Mouse (Mus musculus) MEL (cell line): ENCODE results near the gene Gm28374. TPM values are rescaled to one million over a fixed set of nuclear protein-coding genes. Genes with fewer than 3 reads are reported as not detected.
A peak's percentile ranks its signal among the peaks of the same experiment; 100 is the strongest.

Experiments used
- DNase-seq: peaks from one replicate; pipeline ENCODE4 v3.0.0; 2011; ENCODE audit warnings: low read depth, low spot score
- H3K27ac ChIP-seq: 2 replicates; pipeline ENCODE4 v1.5.1; 2012; ENCODE audit warnings: low read depth, mild to moderate bottlenecking, control low read depth, low read length, moderate library complexity; ENCODE audit not compliant: control insufficient read depth
- H3K27me3 ChIP-seq, 2 experiments: fragments of 150-350 bp in 1 of 2; sonication (generic) in 1 of 2; 2 replicates each; pipeline ENCODE4 v1.6.1; 2012; ENCODE audit warnings: low read length in 2 of 2, mild to moderate bottlenecking in 2 of 2, improper control_type of control experiment in 1 of 2, moderate library complexity in 1 of 2; ENCODE audit not compliant: insufficient read depth in 2 of 2, control insufficient read depth in 1 of 2
- H3K36me3 ChIP-seq, 2 experiments: 2 replicates each; pipeline ENCODE4 v1.6.1; 2012 to 2014; ENCODE audit warnings: low read length in 2 of 2, improper control_type of control experiment in 1 of 2, inconsistent platforms in 1 of 2, mild to moderate bottlenecking in 1 of 2; ENCODE audit not compliant: insufficient read depth in 2 of 2, control insufficient read depth in 1 of 2
- H3K4me1 ChIP-seq, 2 experiments: fragments of 150-350 bp in 1 of 2; sonication (generic) in 1 of 2; 2 replicates each; pipeline ENCODE4 v1.6.1; 2012; ENCODE audit warnings: low read length in 2 of 2, improper control_type of control experiment in 1 of 2, mild to moderate bottlenecking in 1 of 2; ENCODE audit not compliant: insufficient read depth in 2 of 2, control insufficient read depth in 1 of 2
- H3K4me3 ChIP-seq, 2 experiments: fragments of 150-350 bp in 1 of 2; sonication (generic) in 1 of 2; 2 replicates each; pipeline ENCODE4 v1.5.1; 2012; ENCODE audit warnings: low read depth in 2 of 2, low read length in 2 of 2, mild to moderate bottlenecking in 2 of 2, moderate library complexity in 2 of 2, control low read depth in 1 of 2, improper control_type of control experiment in 1 of 2; ENCODE audit not compliant: control insufficient read depth in 1 of 2, insufficient read depth in 1 of 2
- H3K79me2 ChIP-seq: 2 replicates; pipeline ENCODE4 v1.6.1; 2012; ENCODE audit warnings: mild to moderate bottlenecking, low read length, moderate library complexity; ENCODE audit not compliant: control insufficient read depth, poor library complexity, insufficient read depth
- H3K9ac ChIP-seq: 2 replicates; pipeline ENCODE4 v1.6.1; 2012; ENCODE audit warnings: low read depth, mild to moderate bottlenecking, control low read depth, low read length, moderate library complexity; ENCODE audit not compliant: control insufficient read depth, poor library complexity, severe bottlenecking
- H3K9me3 ChIP-seq: fragments of 150-350 bp; sonication (generic); replicated peaks from 2 replicates; pipeline ENCODE4 v1.6.1; 2012; ENCODE audit warnings: mild to moderate bottlenecking, low read length, improper control_type of control experiment, moderate library complexity; ENCODE audit not compliant: insufficient read depth
- BHLHE40 ChIP-seq: IDR thresholded peaks from 2 replicates; pipeline ENCODE4 v1.6.1; 2012; ENCODE audit warnings: low read depth, mild to moderate bottlenecking, inconsistent platforms, low read length, improper control_type of control experiment, borderline replicate concordance
- CHD1 ChIP-seq: IDR thresholded peaks from 2 replicates; pipeline ENCODE4 v1.6.1; 2012; ENCODE audit warnings: low read depth, mild to moderate bottlenecking, inconsistent platforms, low read length, improper control_type of control experiment
- CTCF ChIP-seq, 3 experiments: IDR thresholded peaks in 2 of 3; conservative IDR thresholded peaks in 1 of 3; 2 replicates each; pipeline ENCODE4 v1.5.1; 2011 to 2012; ENCODE audit warnings: low read length in 3 of 3, low read depth in 2 of 3, mild to moderate bottlenecking in 2 of 3, improper control_type of control experiment in 1 of 3, inconsistent platforms in 1 of 3, mixed read lengths in 1 of 3, moderate library complexity in 1 of 3; ENCODE audit not compliant: control insufficient read depth in 1 of 3, insufficient read depth in 1 of 3, poor library complexity in 1 of 3, severe bottlenecking in 1 of 3
- E2F4 ChIP-seq: IDR thresholded peaks from 2 replicates; pipeline ENCODE4 v1.6.1; 2011; ENCODE audit warnings: low read depth, low read length, improper control_type of control experiment, borderline replicate concordance
- ELF1 ChIP-seq: IDR thresholded peaks from 2 replicates; pipeline ENCODE4 v1.6.1; 2014; ENCODE audit warnings: low read depth, mild to moderate bottlenecking, inconsistent platforms, low read length, improper control_type of control experiment, moderate library complexity
- EP300 ChIP-seq, 2 experiments: IDR thresholded peaks; 2 replicates each; pipeline ENCODE4 v1.6.1; 2011; ENCODE audit warnings: improper control_type of control experiment in 2 of 2, low read length in 2 of 2, low read depth in 1 of 2, mild to moderate bottlenecking in 1 of 2
- ETS1 ChIP-seq: IDR thresholded peaks from 2 replicates; pipeline ENCODE4 v1.6.1; 2012; ENCODE audit warnings: low read depth, mild to moderate bottlenecking, inconsistent platforms, low read length, improper control_type of control experiment, moderate library complexity
- GABPA ChIP-seq: IDR thresholded peaks from 2 replicates; pipeline ENCODE4 v1.6.1; 2012; ENCODE audit warnings: low read depth, mild to moderate bottlenecking, inconsistent platforms, low read length, improper control_type of control experiment, moderate library complexity
- GATA1 ChIP-seq: IDR thresholded peaks from 2 replicates; pipeline ENCODE4 v1.6.1; 2011; ENCODE audit warnings: low read depth, low read length, improper control_type of control experiment
- HCFC1 ChIP-seq: IDR thresholded peaks from 2 replicates; pipeline ENCODE4 v1.6.1; 2012; ENCODE audit warnings: low read depth, mild to moderate bottlenecking, inconsistent platforms, low read length, improper control_type of control experiment, moderate library complexity
- MAFK ChIP-seq: IDR thresholded peaks from 2 replicates; pipeline ENCODE4 v1.6.1; 2011; ENCODE audit warnings: low read depth, mild to moderate bottlenecking, low read length, improper control_type of control experiment, borderline replicate concordance
- MAX ChIP-seq: IDR thresholded peaks from 2 replicates; pipeline ENCODE4 v1.6.1; 2011; ENCODE audit warnings: low read length, improper control_type of control experiment
- MAZ ChIP-seq: IDR thresholded peaks from 2 replicates; pipeline ENCODE4 v1.6.1; 2012; ENCODE audit warnings: low read depth, mild to moderate bottlenecking, inconsistent platforms, low read length, improper control_type of control experiment
- MEF2A ChIP-seq: IDR thresholded peaks from 2 replicates; pipeline ENCODE4 v1.6.1; 2014; ENCODE audit warnings: low read depth, mild to moderate bottlenecking, inconsistent platforms, low read length, improper control_type of control experiment; ENCODE audit not compliant: poor library complexity, insufficient replicate concordance, severe bottlenecking; ENCODE audit errors: extremely low read depth
- NRF1 ChIP-seq: IDR thresholded peaks from 2 replicates; pipeline ENCODE4 v1.6.1; 2014; ENCODE audit warnings: low read depth, mild to moderate bottlenecking, inconsistent platforms, low read length, improper control_type of control experiment, moderate library complexity; ENCODE audit not compliant: poor library complexity, insufficient read depth, severe bottlenecking
- POLR2AphosphoS2 ChIP-seq: IDR thresholded peaks from 2 replicates; pipeline ENCODE4 v1.6.1; 2011; ENCODE audit warnings: low read length, improper control_type of control experiment
- POLR2AphosphoS5 ChIP-seq: IDR thresholded peaks from 2 replicates; pipeline ENCODE4 v1.6.1; 2012; ENCODE audit warnings: low read depth, borderline replicate concordance, mild to moderate bottlenecking, inconsistent platforms, low read length, moderate library complexity, mixed read lengths
- RAD21 ChIP-seq: IDR thresholded peaks from 2 replicates; pipeline ENCODE4 v1.6.1; 2011; ENCODE audit warnings: mild to moderate bottlenecking, low read depth, low read length, improper control_type of control experiment
- RCOR1 ChIP-seq: IDR thresholded peaks from 2 replicates; pipeline ENCODE4 v1.6.1; 2012; ENCODE audit warnings: low read depth, mild to moderate bottlenecking, inconsistent platforms, low read length, improper control_type of control experiment
- SIN3A ChIP-seq: IDR thresholded peaks from 2 replicates; pipeline ENCODE4 v1.6.1; 2012; ENCODE audit warnings: low read length, improper control_type of control experiment, inconsistent platforms
- SMC3 ChIP-seq: IDR thresholded peaks from 2 replicates; pipeline ENCODE4 v1.6.1; 2011; ENCODE audit warnings: low read depth, low read length, improper control_type of control experiment
- TAL1 ChIP-seq: IDR thresholded peaks from 2 replicates; pipeline ENCODE4 v1.6.1; 2012; ENCODE audit warnings: mild to moderate bottlenecking, inconsistent platforms, low read length, moderate library complexity, mixed read lengths
- TBP ChIP-seq: IDR thresholded peaks from 2 replicates; pipeline ENCODE4 v1.8.0; 2011; ENCODE audit warnings: low read depth, low read length, improper control_type of control experiment
- TCF12 ChIP-seq: IDR thresholded peaks from 2 replicates; pipeline ENCODE4 v1.6.1; 2014; ENCODE audit warnings: low read depth, mild to moderate bottlenecking, inconsistent platforms, low read length, improper control_type of control experiment, moderate library complexity
- USF1 ChIP-seq: IDR thresholded peaks from 2 replicates; pipeline ENCODE4 v1.6.1; 2014; ENCODE audit warnings: low read depth, mild to moderate bottlenecking, inconsistent platforms, low read length, improper control_type of control experiment, moderate library complexity
- USF2 ChIP-seq, 2 experiments: IDR thresholded peaks; 2 replicates each; pipeline ENCODE4 v1.6.1; 2011 to 2012; ENCODE audit warnings: improper control_type of control experiment in 2 of 2, low read length in 2 of 2, borderline replicate concordance in 1 of 2, inconsistent platforms in 1 of 2, low read depth in 1 of 2, mild to moderate bottlenecking in 1 of 2; ENCODE audit not compliant: insufficient read depth in 1 of 2
- ZC3H11A ChIP-seq: IDR thresholded peaks from 2 replicates; pipeline ENCODE4 v1.6.1; 2012; ENCODE audit warnings: low read depth, mild to moderate bottlenecking, inconsistent platforms, low read length, improper control_type of control experiment
- ZKSCAN1 ChIP-seq: IDR thresholded peaks from 2 replicates; pipeline ENCODE4 v1.6.1; 2012; ENCODE audit warnings: low read depth, mild to moderate bottlenecking, inconsistent platforms, low read length, improper control_type of control experiment, moderate library complexity
- ZMIZ1 ChIP-seq: IDR thresholded peaks from 2 replicates; pipeline ENCODE4 v1.6.1; 2012; ENCODE audit warnings: low read depth, mild to moderate bottlenecking, inconsistent platforms, low read length, improper control_type of control experiment, moderate library complexity
- ZNF384 ChIP-seq: IDR thresholded peaks from 2 replicates; pipeline ENCODE4 v1.6.1; 2012; ENCODE audit warnings: low read depth, mild to moderate bottlenecking, inconsistent platforms, low read length, improper control_type of control experiment
- polyA plus RNA-seq, 2 experiments: library from polyadenylated mRNA; stranded (reverse) in 1 of 2; unstranded in 1 of 2; fragments of >175 nt in 1 of 2; fragments of >200 nt in 1 of 2; gene quantifications; 2 replicates each; pipeline versions ENCODE4 v1.2.1 to v1.2.4; 2012; ENCODE audit warnings: low replicate concordance in 2 of 2, low read depth in 1 of 2; ENCODE audit not compliant: insufficient read length in 2 of 2, insufficient read depth in 1 of 2, missing spikeins in 1 of 2
- total RNA-seq: library from RNA; depleted of rRNA; stranded (reverse); fragments of 300-350 nt; gene quantifications from 2 replicates; pipeline ENCODE4 v1.2.3, GENCODE M21; 2012

The Gm28374 gene
- total and polyA plus RNA-seq, 3 experiments: 0.42 to 0.46 TPM; not detected in 1

DNA sequence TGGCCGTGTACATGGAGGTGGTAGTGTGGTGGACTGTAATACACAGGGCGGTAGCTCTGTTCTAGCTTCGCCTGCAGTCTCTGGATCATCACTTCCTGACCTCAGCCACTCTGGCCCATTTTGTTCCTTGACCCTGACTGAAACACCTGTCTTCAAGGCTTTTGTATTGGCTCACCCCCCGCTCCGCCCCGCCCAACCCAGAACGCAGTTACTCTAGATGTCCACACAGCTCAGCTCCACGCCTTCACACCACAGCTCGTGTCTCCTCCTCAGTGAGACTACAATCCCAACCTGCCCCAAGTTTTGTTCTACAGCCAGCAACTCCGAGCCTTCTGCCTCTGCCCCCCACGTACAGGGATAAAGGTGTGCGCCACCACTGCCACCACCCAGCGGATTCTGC lies 6.8 kb upstream of the Gm28374 start:
- no peak overlapping the region for H3K9ac ChIP-seq
- no peak overlapping the region for H3K27ac ChIP-seq
- H3K4me3 ChIP-seq: no peak overlapping the region
- H3K4me1 ChIP-seq: peaks cover 0 to 2% of the 10 kb centered on the region in 2 experiments; a peak in 2 of 4 replicates
- H3K36me3 ChIP-seq: peaks cover 0 to 24% of the 10 kb centered on the region in 2 experiments
- DNase-seq: no peak
- TF ChIP-seq POLR2AphosphoS5 (no peak), MAX (no peak), CHD1 (no peak)
- no peaks in the 10 kb centered on the region for H3K27me3 ChIP-seq
- H3K9me3 ChIP-seq: no peaks in the 10 kb centered on the region
- peaks cover 30% of the 10 kb centered on the region for H3K79me2 ChIP-seq

GRCm38 (mm10) chr19:6085417-6085879 lies 3.4 kb upstream of the Gm28374 start:
- peaks cover 0 to 5% of the 10 kb centered on the region in 2 experiments; a peak in 2 of 4 replicates for H3K4me1 ChIP-seq
- peak overlapping the region; percentile 76 to 82 for H3K4me3 ChIP-seq
- H3K27ac ChIP-seq: peak overlapping the region; percentile 80
- peaks cover 33% of the 10 kb centered on the region for H3K79me2 ChIP-seq
- no peaks in the 10 kb centered on the region for H3K9me3 ChIP-seq
- H3K9ac ChIP-seq: peak overlapping the region; percentile 90
- peaks cover 0 to 14% of the 10 kb centered on the region in 2 experiments for H3K36me3 ChIP-seq
- H3K27me3 ChIP-seq: no peaks in the 10 kb centered on the region
- peak; percentile 91 for DNase-seq
- TF ChIP-seq SIN3A (peak; percentile 66; the same call in 1 of the 2 replicates), BHLHE40 (no peak), ZC3H11A (no peak), ZMIZ1 (no peak), EP300 (IDR thresholded peaks at IDR 0.05; ENCODE audit: low read depth in 1 of 2, low read length in 2 of 2) (no peak), MAZ (no peak), USF1 (no peak), NRF1 (no peak), ETS1 (no peak), RAD21 (no peak), GABPA (no peak), POLR2AphosphoS5 (no peak), MEF2A (no peak), TBP (0 out of 2 replicates have a peak, but pooled peaks have one; percentile 20), MAFK (no peak), SMC3 (no peak), TAL1 (no peak), E2F4 (no peak), RCOR1 (no peak), USF2 (IDR thresholded peaks at IDR 0.05; ENCODE audit: borderline replicate concordance in 1 of 2, insufficient read depth in 1 of 2, low read depth in 1 of 2, low read length in 2 of 2) (no peak), ZNF384 (peak; percentile 99), MAX (peak; percentile 58; the same call in 1 of the 2 replicates), CTCF (IDR thresholded peaks at IDR 0.05 in 2 of 3, conservative IDR thresholded peaks at IDR 0.05 in 1 of 3; ENCODE audit: control insufficient read depth in 1 of 3, insufficient read depth in 1 of 3, low read depth in 2 of 3, low read length in 3 of 3, poor library complexity in 1 of 3, severe bottlenecking in 1 of 3) (no peak), GATA1 (0 out of 2 replicates have a peak, but pooled peaks have one; percentile 35), ZKSCAN1 (peak; percentile 33; the same call in 1 of the 2 replicates), ELF1 (peak; percentile 66), TCF12 (no peak), HCFC1 (peak; percentile 68), POLR2AphosphoS2 (no peak)
